Mouse (Mus musculus) granulocyte monocyte progenitor cell, adult 5-6 weeks (primary cell): ENCODE measurements around the gene Nfkb2. TPM values are rescaled to one million over a fixed set of nuclear protein-coding genes. Genes with fewer than 3 reads are reported as not detected.

Experiments used
- ATAC-seq: replicated peaks from 2 replicates; pipeline ENCODE4 v1.8.0; 2016; ENCODE audit warnings: mild to moderate bottlenecking, moderate TSS enrichment, inconsistent platforms; ENCODE audit not compliant: poor library complexity, severe bottlenecking
- total RNA-seq, 2 experiments: library from RNA; stranded (forward) in 1 of 2; stranded (reverse) in 1 of 2; fragments of 200-712, 200-1000 nt in 1 of 2; fragments of >200 nt in 1 of 2; fragmentation: Nextera tagmentation in 1 of 2; gene quantifications; 2 replicates each; pipeline ENCODE4 v1.2.3; 2014 to 2017

The Nfkb2 gene
- total RNA-seq, 2 experiments from 2014 or later, result 4.3 to 4.6 TPM

GRCm38 (mm10) chr19:46308303-46308702 lies 4.2 kb downstream of the Nfkb2 start:
- ATAC-seq, result no peak

DNA sequence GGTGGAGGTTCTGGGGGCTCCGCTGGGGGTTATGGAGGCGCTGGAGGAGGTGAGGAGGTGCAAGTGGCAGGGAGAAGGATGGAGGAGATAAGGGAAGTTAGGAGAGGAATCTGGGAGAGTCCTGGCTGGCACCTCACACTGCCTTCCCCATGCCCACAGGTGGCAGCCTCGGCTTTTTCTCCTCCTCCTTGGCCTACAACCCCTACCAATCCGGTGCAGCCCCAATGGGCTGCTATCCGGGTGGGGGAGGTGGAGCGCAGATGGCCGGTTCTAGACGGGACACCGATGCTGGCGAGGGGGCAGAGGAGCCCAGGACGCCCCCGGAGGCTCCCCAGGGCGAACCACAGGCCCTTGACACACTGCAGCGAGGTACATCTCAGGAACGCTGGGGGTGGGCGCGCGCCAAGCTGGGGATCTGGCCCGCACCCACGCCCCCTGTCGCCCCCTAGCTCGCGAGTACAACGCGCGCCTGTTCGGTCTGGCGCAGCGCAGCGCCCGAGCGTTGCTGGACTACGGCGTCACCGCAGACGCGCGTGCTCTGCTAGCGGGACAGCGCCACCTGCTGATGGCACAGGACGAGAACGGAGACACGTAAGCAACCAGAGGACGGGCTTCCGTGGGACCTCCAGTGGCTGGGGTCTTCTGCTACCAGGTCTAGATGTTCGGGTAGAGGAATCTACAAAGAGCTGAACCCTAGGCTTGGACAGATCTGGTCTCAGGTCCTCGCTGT lies 4.8 kb downstream of the Nfkb2 start:
- peak; percentile 33 for ATAC-seq

DNA sequence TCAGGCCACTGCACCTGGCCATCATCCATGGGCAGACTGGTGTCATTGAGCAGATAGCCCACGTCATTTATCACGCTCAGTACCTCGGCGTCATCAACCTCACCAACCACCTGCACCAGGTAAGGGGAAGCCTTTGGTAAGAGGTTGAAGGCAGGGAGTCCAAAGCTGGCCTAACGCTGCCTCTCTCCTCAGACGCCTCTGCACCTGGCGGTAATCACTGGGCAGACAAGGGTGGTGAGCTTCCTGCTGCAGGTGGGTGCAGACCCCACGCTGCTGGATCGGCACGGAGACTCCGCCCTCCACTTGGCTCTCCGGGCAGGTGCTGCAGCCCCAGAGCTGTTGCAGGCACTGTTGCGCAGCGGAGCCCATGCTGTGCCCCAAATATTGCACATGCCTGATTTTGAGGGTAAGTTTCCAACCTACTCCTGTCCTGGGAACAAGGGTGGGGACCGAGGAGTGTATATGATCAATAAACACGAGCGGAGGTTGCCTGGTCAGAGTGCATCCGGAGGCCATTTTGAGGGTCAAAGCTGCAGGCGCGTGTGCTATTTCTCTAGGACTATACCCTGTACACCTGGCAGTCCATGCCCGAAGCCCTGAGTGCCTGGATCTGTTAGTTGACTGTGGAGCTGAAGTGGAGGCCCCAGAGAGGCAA lies 5.7 kb downstream of the Nfkb2 start:
- ATAC-seq, result no peak

DNA sequence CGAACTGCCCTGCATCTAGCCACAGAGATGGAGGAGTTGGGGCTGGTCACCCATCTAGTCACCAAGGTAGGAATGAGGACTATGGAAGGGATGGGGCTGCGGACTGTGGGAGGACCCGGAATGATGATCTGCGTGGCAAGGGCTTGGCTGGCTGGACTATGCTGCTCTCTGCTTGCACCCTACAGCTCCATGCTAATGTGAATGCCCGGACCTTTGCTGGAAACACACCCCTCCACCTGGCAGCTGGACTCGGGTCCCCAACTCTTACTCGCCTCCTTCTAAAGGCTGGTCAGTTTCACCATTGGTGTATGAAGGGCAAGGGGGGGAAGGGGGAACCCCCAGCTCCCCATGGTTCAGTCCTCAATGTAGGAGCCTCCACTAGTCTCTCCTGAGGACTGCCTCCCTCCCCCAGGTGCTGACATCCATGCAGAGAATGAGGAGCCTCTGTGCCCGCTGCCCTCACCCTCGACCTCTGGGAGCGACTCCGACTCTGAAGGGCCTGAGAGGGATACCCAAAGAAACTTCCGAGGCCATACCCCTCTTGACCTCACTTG lies 6.3 kb downstream of the Nfkb2 start:
- no peak for ATAC-seq

- no peak for ATAC-seq
These were observed 7.2 kb downstream of the Nfkb2 start for GRCm38 (mm10) chr19:46311341-46311740.

- ATAC-seq, result no peak
These were observed 8.4 kb downstream of the Nfkb2 start for GRCm38 (mm10) chr19:46312566-46312965.

DNA sequence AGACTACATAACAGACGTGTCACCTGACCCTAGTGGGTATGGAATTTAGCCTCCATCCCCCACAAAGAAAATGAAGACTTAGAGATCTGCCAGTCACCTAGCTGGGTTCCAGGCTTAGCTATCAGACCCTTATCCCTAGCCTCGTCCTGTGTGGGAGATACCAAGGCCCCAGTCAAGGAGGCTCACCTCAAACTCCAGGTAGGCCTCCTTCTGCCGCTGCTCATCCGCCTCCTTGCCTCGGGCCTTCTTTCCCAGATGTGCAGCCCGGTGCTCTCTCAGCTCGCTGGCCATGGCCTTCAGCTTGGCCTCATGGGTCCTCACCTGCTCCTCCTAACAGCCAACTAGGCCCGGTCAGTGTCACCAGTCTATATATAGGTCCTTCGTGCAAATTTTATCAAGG lies 9.0 kb downstream of the Nfkb2 start:
- no peak for ATAC-seq

- ATAC-seq, result no peak
These were observed 9.5 kb downstream of the Nfkb2 start for GRCm38 (mm10) chr19:46313591-46313990.

- no peak for ATAC-seq
These were observed 10.1 kb downstream of the Nfkb2 start for GRCm38 (mm10) chr19:46314151-46314601.

- peak; percentile 21; the same call in 1 of the 2 replicates for ATAC-seq
These were observed 11.0 kb downstream of the Nfkb2 start for GRCm38 (mm10) chr19:46314872-46315742.

GRCm38 (mm10) chr19:46315752-46316610 lies 11.9 kb downstream of the Nfkb2 start:
- ATAC-seq, result no peak

DNA sequence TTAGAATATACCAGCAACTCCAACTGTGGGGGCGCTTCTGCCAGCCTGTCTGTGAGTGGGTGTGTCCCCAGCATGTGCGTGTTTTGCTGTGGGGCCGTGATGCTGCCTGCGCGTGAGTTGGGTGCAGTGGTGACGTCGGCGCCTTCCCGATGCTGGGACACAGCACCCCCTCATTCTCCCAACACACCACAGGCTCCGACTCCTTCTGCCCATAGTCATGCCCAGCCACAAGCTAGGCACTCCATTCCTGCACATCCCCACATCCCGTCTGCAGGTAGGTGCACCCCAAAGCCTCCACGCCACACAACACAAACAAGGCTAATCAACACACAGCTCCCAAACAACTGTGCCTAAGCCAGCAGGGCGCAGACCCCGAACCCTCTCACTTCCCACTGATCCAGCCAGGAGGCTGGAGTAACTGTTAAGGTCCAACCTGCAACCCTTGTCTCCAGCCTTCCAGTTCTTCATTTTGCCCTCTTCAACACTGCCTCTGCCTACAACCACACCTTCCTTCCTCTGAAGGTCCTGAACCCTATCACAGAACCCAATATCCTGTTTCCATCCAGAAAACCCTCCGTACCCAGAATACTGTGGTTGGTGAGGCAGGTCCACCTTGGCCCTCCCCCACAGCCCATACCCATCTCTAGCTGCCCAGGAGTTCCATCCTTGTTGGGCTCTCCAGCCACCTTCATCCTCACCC lies 12.9 kb downstream of the Nfkb2 start:
- ATAC-seq, result no peak

DNA sequence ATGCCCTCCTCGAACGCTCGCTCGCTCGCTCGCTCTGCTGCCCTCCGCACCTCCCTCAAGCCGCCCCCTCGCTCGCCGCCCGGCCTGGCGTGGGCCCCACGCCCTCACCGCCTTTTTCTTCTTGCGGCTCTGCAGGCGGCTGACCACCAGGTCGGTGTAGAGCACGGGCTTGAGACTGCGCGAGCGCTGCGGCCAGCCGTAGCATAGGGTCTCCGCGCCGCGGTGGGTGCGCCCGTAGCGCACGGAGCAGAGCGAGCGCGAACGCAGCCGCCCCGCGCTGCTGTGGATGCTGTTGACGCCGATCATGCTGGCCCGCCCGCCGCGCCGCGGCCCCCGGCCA lies 13.4 kb downstream of the Nfkb2 start:
- ATAC-seq, result no peak

- ATAC-seq, result no peak
These were observed 13.9 kb downstream of the Nfkb2 start for GRCm38 (mm10) chr19:46318031-46318471.

DNA sequence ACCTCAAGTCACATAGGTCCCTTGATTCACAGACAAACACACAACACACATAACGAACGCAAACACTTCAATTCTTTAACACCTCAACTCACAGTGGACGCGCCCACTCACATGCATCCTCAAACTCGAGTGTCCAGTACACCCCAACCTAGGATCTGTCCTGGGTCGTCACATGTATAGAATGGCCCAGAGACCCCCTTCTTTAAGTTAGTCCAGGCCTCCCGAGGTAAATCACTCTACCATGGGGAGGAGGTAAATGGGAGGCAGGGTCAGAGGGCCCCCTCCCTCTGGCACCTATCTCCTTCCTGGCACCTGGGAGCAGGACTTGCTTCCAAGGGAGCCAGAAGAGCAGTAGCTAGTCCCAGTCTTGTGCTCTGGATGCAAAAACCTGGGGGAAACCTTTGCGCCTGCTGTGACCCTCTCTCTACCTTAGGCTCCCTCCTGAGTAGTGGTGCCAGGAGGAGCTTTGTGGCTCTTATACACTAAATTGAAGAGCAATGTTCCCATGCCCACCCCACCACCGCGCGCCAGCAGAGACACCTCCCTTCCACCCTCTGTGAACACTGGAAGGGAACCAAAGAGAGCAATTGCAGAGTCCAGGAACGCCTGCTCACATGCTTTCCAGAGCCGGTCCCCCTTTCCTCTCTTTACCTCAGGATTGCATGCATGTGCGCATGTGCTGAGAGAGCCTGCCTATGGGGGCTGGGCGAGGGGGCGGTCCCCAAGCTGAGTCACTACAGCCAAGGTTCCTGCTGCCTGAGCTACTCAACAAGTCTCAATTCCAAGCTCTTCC lies 14.7 kb downstream of the Nfkb2 start:
- ATAC-seq, result 0 out of 2 replicates have a peak, but pooled peaks have one; percentile 32

DNA sequence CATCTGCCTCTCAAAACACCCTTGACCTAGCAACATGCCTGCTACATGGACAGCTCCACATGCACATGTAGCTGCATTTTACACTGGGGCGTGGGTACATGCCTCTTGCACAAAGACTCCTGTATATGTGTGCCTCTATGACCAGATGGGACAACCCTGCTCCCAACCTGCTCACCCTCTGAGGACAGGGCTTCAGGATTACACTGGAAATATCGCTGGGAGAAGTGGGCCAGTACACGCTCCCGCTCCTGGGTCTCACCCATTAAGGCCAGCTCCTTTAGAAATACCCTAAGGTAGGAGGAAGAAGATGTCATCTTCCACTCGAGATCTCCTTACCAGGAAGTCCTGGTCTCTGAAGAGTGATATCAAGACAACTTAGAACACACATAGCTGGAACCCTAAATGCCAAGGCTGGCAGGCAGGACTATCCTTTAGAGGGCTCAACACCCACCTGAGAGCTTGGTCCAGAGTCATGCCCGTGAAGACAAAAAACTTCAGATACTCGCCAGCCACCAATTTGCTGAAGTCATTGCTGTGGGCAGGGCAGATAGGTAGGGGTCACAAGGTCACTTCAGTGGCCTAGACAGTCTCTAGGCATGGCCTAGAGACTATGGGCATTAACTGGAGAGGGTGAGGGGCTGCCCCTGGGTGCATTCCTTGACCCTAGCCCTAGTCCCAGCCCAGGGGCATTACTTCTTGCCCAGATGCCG lies 16.1 kb downstream of the Nfkb2 start:
- ATAC-seq, result no peak

DNA sequence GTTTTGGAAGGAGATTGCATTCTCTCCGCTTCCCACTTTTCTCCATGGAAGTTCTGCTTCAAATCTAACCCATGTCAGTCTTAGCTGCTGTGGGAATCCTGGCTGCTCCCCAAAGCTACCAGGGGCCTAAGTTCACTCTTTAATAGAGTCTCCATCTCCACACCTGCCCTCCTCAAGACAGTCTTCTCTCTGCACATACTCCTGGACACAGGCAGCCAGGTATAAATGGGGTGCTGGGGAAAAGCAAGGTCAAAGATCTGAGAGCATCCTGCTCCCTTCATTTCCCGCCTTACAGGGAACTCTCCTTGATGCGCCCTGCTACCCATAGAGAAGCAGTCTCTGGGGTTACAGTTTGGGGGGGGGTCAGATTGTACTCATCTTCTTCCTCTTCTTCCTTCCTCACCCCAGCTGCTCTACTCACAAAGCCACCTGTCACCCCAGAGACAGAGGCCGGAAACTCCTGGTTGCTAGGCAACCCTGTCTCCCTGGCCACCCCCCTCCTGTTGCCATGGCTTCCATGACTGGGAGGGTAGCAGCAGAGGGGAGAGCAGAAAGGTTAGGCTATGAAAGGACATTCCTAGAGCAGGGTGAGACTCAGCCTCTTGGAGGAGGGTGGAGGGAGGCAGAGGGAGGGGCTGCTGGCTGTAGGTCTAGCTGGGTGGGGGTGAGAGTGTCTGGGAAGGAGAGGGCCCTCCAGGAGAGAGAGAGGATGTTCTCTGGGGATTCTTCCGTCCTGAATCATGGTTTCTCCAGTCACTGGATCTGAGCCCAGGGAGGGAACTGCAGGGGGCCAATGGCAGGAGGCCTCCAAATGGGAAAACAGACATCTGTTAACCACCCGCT lies 17.2 kb downstream of the Nfkb2 start:
- ATAC-seq, result no peak
